Mouse (Mus musculus) gastrocnemius, adult 8-10 months (tissue): Measurements from ENCODE around the gene Dnah6. TPM values are rescaled to one million over a fixed set of nuclear protein-coding genes. Genes with fewer than 3 reads are reported as not detected.

Experiments used
- DNase-seq, 2 experiments: peaks; one replicate each; pipeline ENCODE4 v3.0.0; 2022; ENCODE audit warnings: low spot score in 2 of 2
- total RNA-seq, 4 experiments: library from RNA; stranded (reverse); gene quantifications; 2 replicates each; pipeline ENCODE4 v1.2.4; 2022

The Dnah6 gene
- total RNA-seq, 4 experiments from 2014 or later, result 0.02 TPM; not detected in 2

- no peak for DNase-seq
Measured at GRCm38 (mm10) chr6:73228881-73229280, 7.4 kb upstream of the Dnah6 start.

- peak in 1 of 2 experiments; percentile 42 for DNase-seq
Measured at GRCm38 (mm10) chr6:73228408-73228807, 7.0 kb upstream of the Dnah6 start.

- no peak for DNase-seq
Measured at GRCm38 (mm10) chr6:73227376-73228158, 6.1 kb upstream of the Dnah6 start.

GRCm38 (mm10) chr6:73222841-73223526 lies 1.5 kb upstream of the Dnah6 start:
- peak; percentile 68 to 80 for DNase-seq

GRCm38 (mm10) chr6:73221958-73222735 lies 696 bp upstream of the Dnah6 start:
- no peak for DNase-seq

GRCm38 (mm10) chr6:73211602-73212001 lies 9.8 kb downstream of the Dnah6 start:
- DNase-seq, result no peak

GRCm38 (mm10) chr6:73211036-73211435 lies 10.4 kb downstream of the Dnah6 start:
- DNase-seq, result no peak

- no peak for DNase-seq
Measured at GRCm38 (mm10) chr6:73210445-73210972, 10.9 kb downstream of the Dnah6 start.

GRCm38 (mm10) chr6:73209598-73209997 lies 11.9 kb downstream of the Dnah6 start:
- DNase-seq, result no peak

- no peak for DNase-seq
Measured at GRCm38 (mm10) chr6:73204937-73205336, 16.5 kb downstream of the Dnah6 start.

GRCm38 (mm10) chr6:73203724-73204123 lies 17.7 kb downstream of the Dnah6 start:
- DNase-seq, result no peak

GRCm38 (mm10) chr6:73195291-73195690 lies 26.2 kb downstream of the Dnah6 start:
- DNase-seq, result no peak

GRCm38 (mm10) chr6:73190756-73191155 lies 30.7 kb downstream of the Dnah6 start:
- no peak for DNase-seq

- no peak for DNase-seq
Measured at GRCm38 (mm10) chr6:73184276-73184675, 37.2 kb downstream of the Dnah6 start.

- DNase-seq, result no peak
Measured at GRCm38 (mm10) chr6:73182987-73183386, 38.5 kb downstream of the Dnah6 start.

- DNase-seq, result no peak
Measured at GRCm38 (mm10) chr6:73182410-73182809, 39.0 kb downstream of the Dnah6 start.

GRCm38 (mm10) chr6:73182006-73182405 lies 39.4 kb downstream of the Dnah6 start:
- DNase-seq, result no peak

GRCm38 (mm10) chr6:73175156-73175555 lies 46.3 kb downstream of the Dnah6 start:
- no peak for DNase-seq

- DNase-seq, result no peak
Measured at GRCm38 (mm10) chr6:73167230-73167629, 54.2 kb downstream of the Dnah6 start.

GRCm38 (mm10) chr6:73162958-73163357 lies 58.5 kb downstream of the Dnah6 start:
- DNase-seq, result no peak

- DNase-seq, result no peak
Measured at GRCm38 (mm10) chr6:73161338-73161737, 60.1 kb downstream of the Dnah6 start.

GRCm38 (mm10) chr6:73155455-73155854 lies 66.0 kb downstream of the Dnah6 start:
- DNase-seq, result no peak
